Mouse (Mus musculus) midbrain, embryonic 14.5 days (tissue): Measurements from ENCODE around the gene Exosc5. TPM values are rescaled to one million over a fixed set of nuclear protein-coding genes. Genes with fewer than 3 reads are reported as not detected.

ENCODE experiments used
- ATAC-seq: fragments of 200-750 bp; cut with Nextera tagmentation; 2 replicates; pipeline ENCODE4 v1.8.0; 2017; ENCODE audit warnings: moderate number of reproducible peaks, moderate library complexity; ENCODE audit not compliant: low FRiP score, low TSS enrichment
- DNase-seq: peaks from one replicate; pipeline ENCODE4 v3.0.0-alpha.2; 2015
- H3K27ac ChIP-seq: fragments of 300-500 bp; sonication (generic); replicated peaks from 2 replicates; pipeline ENCODE4 v1.5.1; 2014; ENCODE audit warnings: mild to moderate bottlenecking, low read depth, low read length, moderate library complexity
- H3K27me3 ChIP-seq: fragments of 300-500 bp; sonication (generic); 2 replicates; pipeline ENCODE4 v1.6.1; 2014; ENCODE audit warnings: low read length, control low read depth, mixed read lengths; ENCODE audit not compliant: control insufficient read depth, insufficient read depth
- H3K36me3 ChIP-seq: fragments of 300-500 bp; sonication (generic); 2 replicates; pipeline ENCODE4 v1.6.1; 2014; ENCODE audit warnings: low read length, control low read depth; ENCODE audit not compliant: control insufficient read depth, insufficient read depth
- H3K4me1 ChIP-seq: fragments of 300-500 bp; sonication (generic); 2 replicates; pipeline ENCODE4 v1.6.1; 2014; ENCODE audit warnings: mild to moderate bottlenecking, antibody characterized with exemption, low read length, control low read depth; ENCODE audit not compliant: control insufficient read depth, insufficient read depth
- H3K4me2 ChIP-seq: fragments of 300-500 bp; sonication (generic); 2 replicates; pipeline ENCODE4 v1.6.1; 2014; ENCODE audit warnings: mild to moderate bottlenecking, low read length, moderate library complexity
- H3K4me3 ChIP-seq: fragments of 300-500 bp; sonication (generic); replicated peaks from 2 replicates; pipeline ENCODE4 v1.5.1; 2014; ENCODE audit warnings: low read depth, low read length
- H3K9ac ChIP-seq: fragments of 300-500 bp; sonication (generic); replicated peaks from 2 replicates; pipeline ENCODE4 v1.6.1; 2014; ENCODE audit warnings: mild to moderate bottlenecking, low read length, moderate library complexity
- H3K9me3 ChIP-seq: fragments of 300-500 bp; sonication (generic); 2 replicates; pipeline ENCODE4 v1.6.1; 2016; ENCODE audit warnings: low read length, control low read depth, mixed read lengths; ENCODE audit not compliant: control insufficient read depth
- WGBS: fragments of 180-500 bp; shearing (Covaris S2); extraction: QIAGEN DNeasy Blood & Tissue Kit; methylation state at CpG from one replicate; pipeline ENCODE4 v1.1.7; 2014; 5-methylcytosine and 5-hydroxymethylcytosine counted together
- polyA plus RNA-seq: library from polyadenylated mRNA; unstranded; fragments of >200 nt; fragmentation: Nextera tagmentation; extraction: Ambion mirVana; gene quantifications from 2 replicates; pipeline ENCODE4 v1.2.1, GENCODE M21; 2014

The Exosc5 gene
- polyA plus RNA-seq, 1 experiment from 2014 or later: 41.3 TPM

DNA sequence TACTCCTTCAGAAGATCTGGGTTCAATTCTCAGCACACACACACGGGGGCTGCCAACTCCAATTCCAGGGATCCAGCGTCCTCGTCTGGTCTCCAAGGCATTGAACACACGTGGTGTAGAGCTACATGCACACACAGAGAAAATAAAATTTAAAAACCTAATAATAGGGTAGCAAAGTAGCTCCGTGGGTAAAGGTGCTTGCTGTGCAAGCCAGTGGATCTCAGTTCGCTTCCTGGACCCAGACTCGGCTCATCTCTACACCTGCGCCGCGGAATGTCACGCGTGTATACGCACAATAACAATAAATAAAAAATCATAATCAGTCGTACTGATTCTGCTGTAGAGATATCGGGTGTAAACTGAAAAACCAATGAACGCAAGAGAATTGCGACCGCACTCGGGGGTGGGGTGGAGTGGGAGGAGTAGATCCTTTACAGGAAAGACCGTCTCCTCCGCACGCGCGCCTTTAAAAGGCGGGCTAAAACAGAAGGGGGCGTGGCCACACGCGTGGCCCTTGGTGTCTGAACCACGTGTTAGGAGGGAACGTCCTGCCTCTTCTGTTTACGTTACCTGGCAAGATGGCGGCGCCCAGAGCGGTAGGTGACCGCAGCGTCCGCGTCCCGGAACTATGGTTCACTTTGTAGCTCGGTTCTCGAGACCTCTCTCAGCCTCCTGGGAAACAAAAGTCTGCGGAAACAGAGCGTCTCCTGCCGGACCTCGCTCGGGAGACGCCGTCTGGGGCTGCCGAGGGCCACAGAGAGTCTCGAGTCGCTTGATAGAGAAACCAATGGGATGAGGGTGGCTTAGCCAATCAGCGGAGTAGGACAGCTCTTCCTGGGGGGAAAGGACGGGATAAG lies 39.9 kb upstream of the Exosc5 start, which contains the start of gene Dmac2:
Gene Dmac2, plus strand, starts transcription at position 550 of the 857 bp plus-strand sequence.
- DNase-seq: peak; percentile 97
- H3K27ac ChIP-seq: 0 out of 2 replicates have a peak within 1 kb of the TSS, but pooled peaks have one; percentile 42
- peaks cover 5% of the 10 kb centered on the region; the same call in 1 of the 2 replicates for H3K4me1 ChIP-seq
- no peaks in the 10 kb centered on the region for H3K9me3 ChIP-seq
- peak within 1 kb of the TSS; percentile 66 for H3K4me2 ChIP-seq
- ATAC-seq: peak; percentile 91
- H3K27me3 ChIP-seq: 0 out of 2 replicates have a peak, but pooled peaks cover 6% of the 10 kb centered on the region
- peak within 1 kb of the TSS; percentile 41; the same call in 1 of the 2 replicates for H3K9ac ChIP-seq
- WGBS: under 1% methylated on average over 53 of the region's 53 CpGs
- 0 out of 2 replicates have a peak, but pooled peaks cover 11% of the 10 kb centered on the region for H3K36me3 ChIP-seq
- peak within 1 kb of the TSS; percentile 51 for H3K4me3 ChIP-seq

DNA sequence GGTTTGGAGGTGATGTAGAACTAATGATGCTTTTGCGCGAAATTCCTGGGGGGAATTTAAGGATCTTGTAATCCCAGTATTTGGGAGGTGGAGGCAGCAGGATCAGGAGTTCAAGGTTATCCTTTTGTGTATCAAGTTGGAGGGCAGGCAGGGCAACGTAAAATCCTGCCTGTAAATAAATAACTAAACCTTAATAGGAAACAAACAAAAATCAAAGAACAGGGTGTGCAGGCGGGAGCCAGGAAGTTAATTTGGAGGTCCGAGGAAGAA lies 39.3 kb upstream of the Exosc5 start:
- 0 out of 2 replicates have a peak, but pooled peaks cover 6% of the 10 kb centered on the region for H3K27me3 ChIP-seq
- WGBS: 23% methylated on average over 5 of the region's 5 CpGs
- DNase-seq (no peak), ATAC-seq (no peak)
- no peaks in the 10 kb centered on the region for H3K9me3 ChIP-seq
- no peak overlapping the region for H3K27ac ChIP-seq
- peak overlapping the region; percentile 41; the same call in 1 of the 2 replicates for H3K9ac ChIP-seq
- H3K4me2 ChIP-seq: peak overlapping the region; percentile 66
- H3K4me1 ChIP-seq: peaks cover 5% of the 10 kb centered on the region; the same call in 1 of the 2 replicates
- H3K36me3 ChIP-seq: peaks cover 16% of the 10 kb centered on the region; the same call in 1 of the 2 replicates
- peak overlapping the region; percentile 51 for H3K4me3 ChIP-seq

DNA sequence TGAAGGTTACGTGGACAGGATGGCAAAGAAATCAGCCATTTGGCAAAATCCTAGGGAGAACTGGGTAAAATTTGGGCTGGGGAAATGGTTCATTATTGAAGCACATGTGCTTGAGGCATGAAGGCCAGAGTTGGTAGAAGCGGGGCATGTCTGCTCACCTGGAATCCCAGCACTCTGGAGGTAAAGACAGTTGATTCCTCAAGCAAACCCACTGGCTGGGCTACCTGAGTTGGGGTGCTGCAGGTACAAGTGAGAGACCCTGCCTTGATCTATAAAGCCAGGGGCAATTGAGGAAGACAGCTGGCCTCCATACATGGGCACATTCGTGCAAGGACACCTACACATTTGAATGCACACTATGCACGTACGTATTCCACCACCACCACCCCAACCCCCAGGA lies 38.9 kb upstream of the Exosc5 start:
- WGBS: 95% methylated on average over 5 of the region's 5 CpGs
- Histone ChIP-seq H3K36me3 (peaks cover 21% of the 10 kb centered on the region; the same call in 1 of the 2 replicates), H3K4me3 (peak overlapping the region; percentile 51; the same call in 1 of the 2 replicates), H3K4me2 (peak overlapping the region; percentile 66), H3K27me3 (0 out of 2 replicates have a peak, but pooled peaks cover 6% of the 10 kb centered on the region), H3K27ac (no peak overlapping the region), H3K9me3 (no peaks in the 10 kb centered on the region), H3K4me1 (peaks cover 5% of the 10 kb centered on the region; the same call in 1 of the 2 replicates), H3K9ac (no peak overlapping the region)
- ATAC-seq (no peak), DNase-seq (no peak)

DNA sequence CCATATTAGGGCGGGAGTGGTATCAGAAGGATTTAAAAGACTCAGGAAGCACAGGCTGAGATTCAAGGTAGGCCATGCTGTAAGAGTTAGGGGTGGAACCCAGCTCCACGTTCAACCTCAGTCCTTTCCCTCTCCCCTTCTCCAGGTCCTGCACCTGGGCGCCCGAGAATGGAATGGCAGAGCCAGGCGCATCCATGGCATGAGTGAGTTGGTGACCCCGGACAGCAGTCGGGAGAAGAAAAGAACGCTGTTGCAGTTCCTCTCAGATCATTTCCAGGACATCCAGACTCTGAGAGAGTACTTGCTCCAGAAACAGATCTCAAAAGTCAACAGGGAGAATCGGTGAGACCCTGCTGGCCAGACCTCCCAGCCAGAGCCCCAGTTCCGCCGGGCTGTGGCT lies 38.2 kb upstream of the Exosc5 start:
- Histone ChIP-seq H3K27ac (no peak overlapping the region), H3K9me3 (no peaks in the 10 kb centered on the region), H3K36me3 (peaks cover 24% of the 10 kb centered on the region; the same call in 1 of the 2 replicates), H3K9ac (no peak overlapping the region), H3K4me3 (no peak overlapping the region), H3K4me2 (no peak overlapping the region), H3K4me1 (peaks cover 5% of the 10 kb centered on the region; the same call in 1 of the 2 replicates), H3K27me3 (0 out of 2 replicates have a peak, but pooled peaks cover 6% of the 10 kb centered on the region)
- ATAC-seq (no peak), DNase-seq (no peak)
- 86% methylated on average over 11 of the region's 11 CpGs for WGBS

DNA sequence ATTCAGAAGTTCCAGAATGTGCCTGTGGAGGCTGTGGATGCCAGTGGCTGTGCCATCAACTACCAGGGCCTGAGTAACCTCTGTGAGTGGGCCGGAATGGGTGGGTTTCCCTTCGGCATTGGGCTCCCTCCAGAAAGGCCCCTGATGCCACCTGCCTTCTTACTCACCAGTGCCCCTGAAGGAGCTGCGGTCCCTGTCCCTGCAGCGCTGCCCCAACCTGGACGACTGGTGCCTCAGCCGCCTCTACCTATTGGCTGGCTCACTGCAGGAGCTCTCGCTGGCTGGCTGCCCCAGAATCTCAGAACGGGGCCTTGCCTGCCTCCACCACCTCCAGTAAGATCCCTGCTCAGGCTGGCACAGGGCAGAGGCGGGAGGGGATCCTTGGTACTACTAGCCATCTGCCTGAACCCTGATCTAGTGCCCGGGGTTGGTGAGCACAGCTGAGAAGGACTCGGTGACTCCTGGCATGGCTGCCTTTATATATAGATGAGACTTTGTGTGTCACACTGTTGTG lies 35.0 kb upstream of the Exosc5 start:
- Histone ChIP-seq H3K9me3 (no peaks in the 10 kb centered on the region), H3K27me3 (peaks cover 14% of the 10 kb centered on the region; the same call in 1 of the 2 replicates), H3K4me2 (no peak overlapping the region), H3K36me3 (peaks cover 29% of the 10 kb centered on the region; the same call in 1 of the 2 replicates), H3K27ac (no peak overlapping the region), H3K9ac (no peak overlapping the region), H3K4me3 (no peak overlapping the region), H3K4me1 (peaks cover 5% of the 10 kb centered on the region; the same call in 1 of the 2 replicates)
- ATAC-seq (no peak), DNase-seq (no peak)
- 89% methylated on average over 11 of the region's 11 CpGs for WGBS

DNA sequence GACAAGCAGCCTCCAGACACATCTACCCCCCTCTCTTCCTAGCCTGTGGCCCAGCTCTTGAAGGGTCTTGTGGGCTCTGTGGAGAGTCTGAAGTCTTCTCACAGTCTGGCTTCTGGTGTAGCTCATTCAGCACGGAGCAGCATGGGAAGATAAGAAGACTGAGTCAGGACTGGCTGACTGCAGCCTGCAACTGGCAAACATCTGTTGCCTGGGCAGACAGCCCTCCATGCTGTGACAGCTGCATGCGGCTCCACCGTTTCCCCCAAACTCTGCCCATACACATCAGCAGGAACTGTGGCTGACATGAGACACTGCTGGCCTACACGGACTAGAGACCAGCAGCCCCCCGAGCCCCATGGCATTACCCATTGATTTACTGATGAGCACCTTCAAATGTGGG lies 34.1 kb upstream of the Exosc5 start:
- 88% methylated on average over 5 of the region's 5 CpGs for WGBS

DNA sequence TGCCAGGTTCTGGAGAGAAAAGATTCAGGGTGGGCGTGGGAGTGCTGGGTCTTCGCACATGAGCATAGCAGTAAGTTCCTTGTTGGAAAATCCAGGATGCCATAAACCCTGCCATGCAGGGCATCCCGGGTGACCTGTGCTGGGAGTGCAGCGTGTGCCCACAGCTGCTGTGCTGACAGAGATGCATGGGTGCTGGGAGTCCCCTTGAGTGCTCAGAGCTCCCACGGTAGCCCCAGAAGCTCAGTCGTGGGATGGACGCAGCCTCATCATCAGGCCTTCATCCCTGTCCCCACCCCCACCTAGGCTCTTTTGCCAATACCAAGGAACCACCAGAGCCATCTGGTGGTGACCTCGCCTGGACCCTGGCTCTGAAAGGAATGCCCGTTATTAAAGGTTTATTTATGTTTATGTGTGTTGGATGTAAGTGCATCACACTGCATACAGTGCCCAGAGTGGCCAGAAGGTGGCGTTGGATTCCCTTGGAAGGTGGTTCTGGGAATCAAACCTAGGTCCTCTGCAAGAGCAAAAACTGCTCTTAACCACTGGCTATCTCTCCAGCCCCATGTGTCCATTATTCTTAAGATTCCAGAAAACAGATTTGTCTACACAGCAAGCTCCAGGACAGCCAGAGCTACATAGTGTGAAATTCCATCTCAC lies 33.2 kb upstream of the Exosc5 start:
- ATAC-seq: no peak
- H3K4me3 ChIP-seq: no peak overlapping the region
- no peak overlapping the region for H3K9ac ChIP-seq
- H3K27me3 ChIP-seq: peaks cover 14% of the 10 kb centered on the region; the same call in 1 of the 2 replicates
- no peak overlapping the region for H3K4me2 ChIP-seq
- WGBS: 81% methylated on average over 10 of the region's 10 CpGs
- DNase-seq: no peak
- H3K4me1 ChIP-seq: no peaks in the 10 kb centered on the region
- no peak overlapping the region for H3K27ac ChIP-seq
- H3K9me3 ChIP-seq: no peaks in the 10 kb centered on the region
- peaks cover 44% of the 10 kb centered on the region for H3K36me3 ChIP-seq

More for the DNA sequence above, 34.1 kb upstream of the Exosc5 start:
- Histone ChIP-seq H3K9me3 (no peaks in the 10 kb centered on the region), H3K4me1 (peaks cover 2% of the 10 kb centered on the region; the same call in 1 of the 2 replicates), H3K27ac (no peak overlapping the region), H3K4me3 (no peak overlapping the region), H3K27me3 (peaks cover 14% of the 10 kb centered on the region; the same call in 1 of the 2 replicates), H3K4me2 (no peak overlapping the region), H3K36me3 (peaks cover 35% of the 10 kb centered on the region), H3K9ac (no peak overlapping the region)
- no peak for ATAC-seq
- DNase-seq: no peak
